45 mouse cellular contexts compared by ENCODE assay signal in the genomic region with DNA sequence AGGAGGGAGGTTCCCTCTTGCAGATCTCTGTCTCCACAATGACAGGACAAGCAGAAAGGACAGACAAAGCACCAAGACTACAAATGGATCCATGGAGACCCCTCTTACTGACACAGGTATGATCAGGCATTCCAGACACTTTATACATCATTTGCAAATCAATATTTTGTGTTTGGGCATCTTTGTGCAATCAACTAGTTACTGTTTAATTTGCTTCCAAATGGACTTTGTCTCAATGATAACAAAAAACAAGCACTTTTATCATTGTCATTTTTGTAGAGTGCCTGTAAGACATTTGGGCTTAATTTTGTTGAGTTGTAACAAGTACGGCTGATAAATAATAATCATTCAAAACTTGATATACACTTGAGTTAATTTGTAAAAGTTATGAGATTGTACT. TPM values are rescaled to one million over a fixed set of nuclear protein-coding genes. Genes with fewer than 3 reads are reported as not detected.
"Had no signal": no experiment of that assay in that cellular context is flagged by ENCODE, and none has a peak within 500 bp of the region (broad histone marks: within the 10 kb centered on the region; RNA-seq: fewer than 3 reads in every experiment).

A gene (minus strand): TSS at position 114 of the 400 bp plus-strand sequence.

- H3K36me3 ChIP-seq: limb, embryonic 10.5 days; limb, embryonic 12.5 days; limb, embryonic 13.5 days; limb, embryonic 15.5 days; liver, embryonic 12.5 days; liver, embryonic 13.5 days; liver, embryonic 15.5 days; lung, embryonic 15.5 days; midbrain, embryonic 10.5 days; midbrain, embryonic 12.5 days; midbrain, embryonic 13.5 days; midbrain, embryonic 15.5 days; neural tube, embryonic 12.5 days had no signal

- H3K27ac ChIP-seq: left cerebral cortex, adult 2 months; limb, embryonic 10.5 days; limb, embryonic 12.5 days; limb, embryonic 13.5 days; limb, embryonic 15.5 days; liver, embryonic 12.5 days; liver, embryonic 13.5 days; liver, embryonic 14.5 days; liver, embryonic 15.5 days; lung, embryonic 15.5 days; macrophage; midbrain, embryonic 10.5 days; midbrain, embryonic 12.5 days; midbrain, embryonic 13.5 days; midbrain, embryonic 15.5 days; neural tube, embryonic 12.5 days had no signal

- H3K9me3 ChIP-seq: limb, embryonic 15.5 days; lung, embryonic 15.5 days; midbrain, embryonic 15.5 days had no signal

- DNase-seq: left cerebral cortex, postnatal 4 days; liver, embryonic 13.5 days; lung, adult 18-20 months; lung, adult 2 months; lung, embryonic 14.5 days; lung, postnatal 10 days; lung, postnatal 14 days; lung, postnatal 36 days; lung, postnatal 4 days; midbrain, embryonic 14.5 days had no signal

- H3K4me2 ChIP-seq: limb, embryonic 12.5 days; limb, embryonic 13.5 days; limb, embryonic 15.5 days; liver, embryonic 12.5 days; liver, embryonic 13.5 days; liver, embryonic 15.5 days; lung, embryonic 14.5 days; lung, embryonic 15.5 days; midbrain, embryonic 11.5 days; midbrain, embryonic 12.5 days; midbrain, embryonic 13.5 days; midbrain, embryonic 15.5 days; neural tube, embryonic 12.5 days had no signal

- H3K4me1 ChIP-seq: limb, embryonic 10.5 days; limb, embryonic 12.5 days; limb, embryonic 13.5 days; limb, embryonic 15.5 days; liver, embryonic 12.5 days; liver, embryonic 13.5 days; liver, embryonic 15.5 days; lung, embryonic 15.5 days; megakaryocyte, embryonic 14.5 days; midbrain, embryonic 10.5 days; midbrain, embryonic 12.5 days; midbrain, embryonic 13.5 days; midbrain, embryonic 15.5 days; neural tube, embryonic 12.5 days had no signal

- H3K9ac ChIP-seq: limb, embryonic 12.5 days; limb, embryonic 13.5 days; limb, embryonic 15.5 days; liver, embryonic 12.5 days; liver, embryonic 13.5 days; liver, embryonic 14.5 days; liver, embryonic 15.5 days; lung, embryonic 14.5 days; lung, embryonic 15.5 days; midbrain, embryonic 12.5 days; midbrain, embryonic 13.5 days; midbrain, embryonic 15.5 days; neural tube, embryonic 12.5 days had no signal

- ATAC-seq: liver, embryonic 12.5 days; lung, postnatal 0 days; midbrain, embryonic 13.5 days; midbrain, embryonic 15.5 days; midbrain, embryonic 16.5 days had no signal

- H3K27me3 ChIP-seq: limb, embryonic 12.5 days; limb, embryonic 13.5 days; limb, embryonic 15.5 days; liver, embryonic 12.5 days; liver, embryonic 13.5 days; liver, embryonic 15.5 days; lung, embryonic 15.5 days; megakaryocyte, embryonic 14.5 days; midbrain, embryonic 12.5 days; midbrain, embryonic 13.5 days; midbrain, embryonic 15.5 days; neural tube, embryonic 12.5 days had no signal

- H3K4me3 ChIP-seq: left cerebral cortex, adult 2 months; limb, embryonic 10.5 days; limb, embryonic 12.5 days; limb, embryonic 13.5 days; limb, embryonic 15.5 days; liver, embryonic 12.5 days; liver, embryonic 13.5 days; liver, embryonic 15.5 days; lung, embryonic 15.5 days; megakaryocyte, embryonic 14.5 days; midbrain, embryonic 10.5 days; midbrain, embryonic 12.5 days; midbrain, embryonic 13.5 days; midbrain, embryonic 15.5 days; myocyte; neural tube, embryonic 12.5 days had no signal

RNA-seq across cellular contexts. Expression of the gene that starts here (rescaled TPM):
- total RNA-seq: left cerebral cortex, adult 18-20 months; left cerebral cortex, adult 2 months; left cerebral cortex, adult 8-10 months; left cerebral cortex, postnatal 10 days; left cerebral cortex, postnatal 14 days; left cerebral cortex, postnatal 25 days; left cerebral cortex, postnatal 36 days; left cerebral cortex, postnatal 4 days; megakaryocyte progenitor cell, adult 5-6 weeks; megakaryocyte, adult 5-6 weeks; megakaryocyte-erythroid progenitor cell, adult 5-6 weeks; midbrain, postnatal 0 days; monocyte, adult 5-6 weeks had no signal
- polyA plus RNA-seq: limb, embryonic 10.5 days; limb, embryonic 11.5 days; limb, embryonic 12.5 days; limb, embryonic 13.5 days; limb, embryonic 14.5 days; limb, embryonic 15.5 days; lung, adult 2 months; lung, embryonic 14.5 days; lung, embryonic 15.5 days; lung, embryonic 16.5 days; lung, postnatal 0 days; macrophage; midbrain, embryonic 10.5 days; midbrain, embryonic 11.5 days; midbrain, embryonic 12.5 days; midbrain, embryonic 13.5 days; midbrain, embryonic 14.5 days; midbrain, embryonic 15.5 days; midbrain, embryonic 16.5 days; midbrain, postnatal 0 days; myocyte; neural tube, embryonic 11.5 days; neural tube, embryonic 12.5 days had no signal
